Mouse (Mus musculus) midbrain, embryonic 14.5 days (tissue): ENCODE data around the gene Spocd1. TPM values are rescaled to one million over a fixed set of nuclear protein-coding genes. Genes with fewer than 3 reads are reported as not detected.
A peak's percentile ranks its signal among the peaks of the same experiment; 100 is the strongest.

Experiments used
- ATAC-seq: fragments of 200-750 bp; cut with Nextera tagmentation; 2 replicates; pipeline ENCODE4 v1.8.0; 2017; ENCODE audit warnings: moderate number of reproducible peaks, moderate library complexity; ENCODE audit not compliant: low FRiP score, low TSS enrichment
- DNase-seq: peaks from one replicate; pipeline ENCODE4 v3.0.0-alpha.2; 2015
- H3K27ac ChIP-seq: fragments of 300-500 bp; sonication (generic); replicated peaks from 2 replicates; pipeline ENCODE4 v1.5.1; 2014; ENCODE audit warnings: mild to moderate bottlenecking, low read depth, low read length, moderate library complexity
- H3K27me3 ChIP-seq: fragments of 300-500 bp; sonication (generic); 2 replicates; pipeline ENCODE4 v1.6.1; 2014; ENCODE audit warnings: low read length, control low read depth, mixed read lengths; ENCODE audit not compliant: control insufficient read depth, insufficient read depth
- H3K36me3 ChIP-seq: fragments of 300-500 bp; sonication (generic); 2 replicates; pipeline ENCODE4 v1.6.1; 2014; ENCODE audit warnings: low read length, control low read depth; ENCODE audit not compliant: control insufficient read depth, insufficient read depth
- H3K4me1 ChIP-seq: fragments of 300-500 bp; sonication (generic); 2 replicates; pipeline ENCODE4 v1.6.1; 2014; ENCODE audit warnings: mild to moderate bottlenecking, antibody characterized with exemption, low read length, control low read depth; ENCODE audit not compliant: control insufficient read depth, insufficient read depth
- H3K4me2 ChIP-seq: fragments of 300-500 bp; sonication (generic); 2 replicates; pipeline ENCODE4 v1.6.1; 2014; ENCODE audit warnings: mild to moderate bottlenecking, low read length, moderate library complexity
- H3K4me3 ChIP-seq: fragments of 300-500 bp; sonication (generic); replicated peaks from 2 replicates; pipeline ENCODE4 v1.5.1; 2014; ENCODE audit warnings: low read depth, low read length
- H3K9ac ChIP-seq: fragments of 300-500 bp; sonication (generic); replicated peaks from 2 replicates; pipeline ENCODE4 v1.6.1; 2014; ENCODE audit warnings: mild to moderate bottlenecking, low read length, moderate library complexity
- H3K9me3 ChIP-seq: fragments of 300-500 bp; sonication (generic); 2 replicates; pipeline ENCODE4 v1.6.1; 2016; ENCODE audit warnings: low read length, control low read depth, mixed read lengths; ENCODE audit not compliant: control insufficient read depth
- WGBS: fragments of 180-500 bp; shearing (Covaris S2); extraction: QIAGEN DNeasy Blood & Tissue Kit; methylation state at CpG from one replicate; pipeline ENCODE4 v1.1.7; 2014; 5-methylcytosine and 5-hydroxymethylcytosine counted together
- polyA plus RNA-seq: library from polyadenylated mRNA; unstranded; fragments of >200 nt; fragmentation: Nextera tagmentation; extraction: Ambion mirVana; gene quantifications from 2 replicates; pipeline ENCODE4 v1.2.1, GENCODE M21; 2014

Gene Spocd1
- polyA plus RNA-seq, 1 experiment from 2014 or later: not detected

DNA sequence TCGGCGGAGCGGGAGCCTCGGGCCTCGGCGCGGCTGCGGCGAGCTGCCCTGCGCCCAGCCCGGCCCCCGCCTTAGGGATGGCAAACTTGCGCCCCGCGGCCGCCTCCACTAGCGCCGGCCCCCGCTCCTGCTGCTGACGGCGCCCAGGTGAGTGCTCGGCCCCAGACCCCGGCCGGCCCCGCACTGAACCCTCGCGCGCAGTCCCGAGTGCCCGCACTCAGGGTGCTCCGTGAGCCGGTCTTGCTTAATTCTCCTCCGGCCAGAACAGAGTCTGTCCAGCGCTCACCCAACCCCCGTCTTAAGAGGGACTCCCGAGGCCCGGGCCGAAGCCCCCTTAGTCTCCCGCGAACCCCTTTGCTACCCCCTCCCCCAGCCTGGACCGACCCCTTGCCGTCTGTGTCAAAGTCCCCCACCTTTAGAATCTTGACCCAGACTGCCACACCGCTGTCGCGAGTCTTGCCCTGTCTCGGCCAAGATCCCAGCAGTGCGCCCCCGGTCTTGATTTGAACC is 56.2 kb downstream of the Spocd1 start:
- Histone ChIP-seq H3K27ac (peak overlapping the region; percentile 87), H3K9ac (peak overlapping the region; percentile 81), H3K9me3 (no peaks in the 10 kb centered on the region), H3K27me3 (no peaks in the 10 kb centered on the region), H3K4me1 (peaks cover 73% of the 10 kb centered on the region), H3K4me3 (peak overlapping the region; percentile 76), H3K4me2 (peak overlapping the region; percentile 86), H3K36me3 (no peaks in the 10 kb centered on the region)
- under 1% methylated on average over 33 of the region's 48 CpGs for WGBS
- DNase-seq (peak; percentile 64), ATAC-seq (no peak)

DNA sequence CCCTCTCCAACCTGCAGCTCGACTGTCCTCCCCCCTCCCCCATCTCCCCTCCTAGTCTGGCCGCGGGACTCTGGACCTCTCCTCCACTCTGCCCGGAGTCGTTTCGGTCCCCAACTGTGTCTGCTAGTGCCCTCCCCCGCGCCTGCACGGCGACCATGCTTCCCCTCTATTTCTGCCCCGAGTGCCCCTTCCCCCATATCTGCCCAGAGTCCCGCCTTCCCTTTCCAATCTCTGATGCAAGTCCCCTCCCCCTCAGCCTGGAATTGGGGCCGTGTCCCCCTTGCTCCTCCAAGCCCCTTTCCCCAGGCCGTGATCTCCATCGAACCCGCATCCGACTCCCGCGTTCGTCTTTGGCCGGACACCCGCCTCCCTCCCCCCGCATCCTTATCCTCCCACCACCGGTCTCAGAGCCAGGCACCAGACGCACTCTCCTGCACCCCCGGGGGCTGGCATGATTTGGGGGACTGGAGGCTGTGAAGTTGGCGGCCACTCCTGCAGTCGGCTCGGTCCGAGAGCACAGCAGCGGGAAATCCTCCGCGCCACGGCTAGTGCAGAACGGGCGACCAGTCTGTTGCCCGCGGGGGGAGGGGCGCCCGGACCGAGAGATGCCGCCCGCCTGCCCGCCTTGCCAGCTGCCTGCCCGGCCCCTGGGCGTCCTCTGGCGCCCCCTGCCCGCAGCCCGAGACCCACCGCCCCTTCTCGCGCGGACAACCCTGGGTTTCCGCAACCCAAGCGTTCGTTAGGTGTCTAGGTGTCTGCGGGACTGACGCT is 56.8 kb downstream of the Spocd1 start:
- Histone ChIP-seq H3K4me1 (peaks cover 75% of the 10 kb centered on the region), H3K9ac (peak overlapping the region; percentile 81), H3K27me3 (no peaks in the 10 kb centered on the region), H3K36me3 (no peaks in the 10 kb centered on the region), H3K27ac (peak overlapping the region; percentile 87), H3K4me3 (peak overlapping the region; percentile 76), H3K4me2 (peak overlapping the region; percentile 86), H3K9me3 (no peaks in the 10 kb centered on the region)
- peak; percentile 29 for ATAC-seq
- DNase-seq: peak; percentile 92
- WGBS: under 1% methylated on average over 57 of the region's 58 CpGs

- Histone ChIP-seq H3K36me3 (peaks cover 10% of the 10 kb centered on the region), H3K9ac (peak overlapping the region; percentile 62), H3K27ac (peak overlapping the region; percentile 53), H3K4me1 (peaks cover 54% of the 10 kb centered on the region), H3K4me2 (peak overlapping the region; percentile 86), H3K4me3 (peak overlapping the region; percentile 43), H3K27me3 (no peaks in the 10 kb centered on the region), H3K9me3 (no peaks in the 10 kb centered on the region)
- DNase-seq (peak; percentile 82), ATAC-seq (peak; percentile 15)
- WGBS: under 1% methylated on average over 53 of the region's 53 CpGs
Observed at GRCm38 (mm10) chr4:129987825-129988504, 58.9 kb downstream of the Spocd1 start.

- H3K4me2 ChIP-seq: peak overlapping the region; percentile 25; the same call in 1 of the 2 replicates
- no peaks in the 10 kb centered on the region for H3K9me3 ChIP-seq
- H3K4me3 ChIP-seq: no peak overlapping the region
- WGBS: 25% methylated on average over 4 of the region's 4 CpGs
- peaks cover 51% of the 10 kb centered on the region for H3K4me1 ChIP-seq
- H3K9ac ChIP-seq: no peak overlapping the region; the same call in 1 of the 2 replicates
- DNase-seq (peak; percentile 57), ATAC-seq (no peak)
- peaks cover 20% of the 10 kb centered on the region for H3K36me3 ChIP-seq
- peak overlapping the region; percentile 49 for H3K27ac ChIP-seq
- no peaks in the 10 kb centered on the region for H3K27me3 ChIP-seq
Observed at GRCm38 (mm10) chr4:129989925-129990324, 60.9 kb downstream of the Spocd1 start.

DNA sequence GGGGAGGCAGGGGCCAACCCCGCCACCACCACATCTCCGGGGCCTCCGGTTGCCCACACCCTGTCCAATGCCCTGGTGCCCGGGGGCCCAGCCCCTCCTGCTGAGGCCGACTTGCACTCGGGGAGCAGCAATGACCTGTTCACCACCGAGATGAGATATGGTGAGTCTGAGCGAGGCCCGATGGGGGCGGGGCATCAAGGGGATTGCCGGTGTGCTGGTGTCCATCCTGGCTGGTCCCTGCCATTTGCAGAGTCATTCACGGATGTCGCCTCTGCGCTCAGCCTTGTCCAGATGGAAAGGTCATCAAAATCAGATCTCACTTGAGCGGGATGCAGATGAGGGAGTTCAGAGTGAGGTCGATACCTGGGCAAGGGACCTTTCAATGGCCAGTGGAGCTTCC is 63.7 kb downstream of the Spocd1 start:
- Histone ChIP-seq H3K27ac (no peak overlapping the region), H3K9ac (no peak overlapping the region), H3K27me3 (no peaks in the 10 kb centered on the region), H3K4me3 (no peak overlapping the region), H3K36me3 (peaks cover 28% of the 10 kb centered on the region), H3K4me1 (peaks cover 39% of the 10 kb centered on the region), H3K9me3 (no peaks in the 10 kb centered on the region), H3K4me2 (no peak overlapping the region)
- no peak for DNase-seq
- no peak for ATAC-seq
- 84% methylated on average over 16 of the region's 16 CpGs for WGBS

- no peak overlapping the region for H3K4me2 ChIP-seq
- no peaks in the 10 kb centered on the region for H3K9me3 ChIP-seq
- no peak overlapping the region for H3K27ac ChIP-seq
- no peak overlapping the region for H3K4me3 ChIP-seq
- H3K9ac ChIP-seq: no peak overlapping the region
- 93% methylated on average over 5 of the region's 5 CpGs for WGBS
- ATAC-seq (no peak), DNase-seq (no peak)
- peaks cover 28% of the 10 kb centered on the region for H3K36me3 ChIP-seq
- peaks cover 34% of the 10 kb centered on the region for H3K4me1 ChIP-seq
- H3K27me3 ChIP-seq: no peaks in the 10 kb centered on the region
Observed at GRCm38 (mm10) chr4:129993213-129993612, 64.2 kb downstream of the Spocd1 start.

- peaks cover 28% of the 10 kb centered on the region for H3K36me3 ChIP-seq
- WGBS: 74% methylated on average over 16 of the region's 16 CpGs
- DNase-seq: peak; percentile 40
- no peak overlapping the region for H3K4me3 ChIP-seq
- ATAC-seq: no peak
- H3K9ac ChIP-seq: 0 out of 2 replicates have a peak overlapping the region, but pooled peaks have one; percentile 13
- peaks cover 25% of the 10 kb centered on the region for H3K4me1 ChIP-seq
- no peaks in the 10 kb centered on the region for H3K27me3 ChIP-seq
- no peak overlapping the region for H3K27ac ChIP-seq
- no peaks in the 10 kb centered on the region for H3K9me3 ChIP-seq
- no peak overlapping the region for H3K4me2 ChIP-seq
Observed at GRCm38 (mm10) chr4:129993944-129994695, 65.1 kb downstream of the Spocd1 start.

DNA sequence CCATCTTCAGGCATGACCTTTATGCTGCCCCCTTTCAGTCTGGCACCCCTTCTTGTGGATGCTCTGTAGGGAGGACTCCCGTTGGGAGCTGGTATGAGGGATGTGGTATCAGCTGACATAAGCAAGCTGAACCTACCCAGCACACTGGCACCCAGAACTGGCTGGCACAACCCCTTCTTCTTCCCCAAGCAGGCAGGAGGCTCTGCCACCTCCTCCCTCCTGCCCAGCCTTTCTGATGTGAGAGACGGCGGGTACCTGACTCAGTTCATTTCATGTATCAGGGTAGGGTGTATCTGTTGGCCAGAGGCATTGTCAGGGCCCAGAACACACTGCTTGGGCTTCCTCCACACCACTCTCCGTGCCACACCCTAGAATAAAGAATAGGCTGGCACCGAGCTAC is 65.7 kb downstream of the Spocd1 start:
- no peak for DNase-seq
- no peaks in the 10 kb centered on the region for H3K27me3 ChIP-seq
- H3K9ac ChIP-seq: 0 out of 2 replicates have a peak overlapping the region, but pooled peaks have one; percentile 20
- H3K36me3 ChIP-seq: peaks cover 28% of the 10 kb centered on the region
- H3K4me1 ChIP-seq: peaks cover 19% of the 10 kb centered on the region
- H3K27ac ChIP-seq: no peak overlapping the region
- H3K4me3 ChIP-seq: no peak overlapping the region
- no peak for ATAC-seq
- H3K9me3 ChIP-seq: no peaks in the 10 kb centered on the region
- no peak overlapping the region for H3K4me2 ChIP-seq
- WGBS: 92% methylated on average over 5 of the region's 5 CpGs
